Mouse (Mus musculus): ENCODE results near the gene Atp5k. TPM values are rescaled to one million over a fixed set of nuclear protein-coding genes. Genes with fewer than 3 reads are reported as not detected.

Gene Atp5k
- polyA plus RNA-seq (2017; shearing (Covaris generic)) = 101 TPM

DNA sequence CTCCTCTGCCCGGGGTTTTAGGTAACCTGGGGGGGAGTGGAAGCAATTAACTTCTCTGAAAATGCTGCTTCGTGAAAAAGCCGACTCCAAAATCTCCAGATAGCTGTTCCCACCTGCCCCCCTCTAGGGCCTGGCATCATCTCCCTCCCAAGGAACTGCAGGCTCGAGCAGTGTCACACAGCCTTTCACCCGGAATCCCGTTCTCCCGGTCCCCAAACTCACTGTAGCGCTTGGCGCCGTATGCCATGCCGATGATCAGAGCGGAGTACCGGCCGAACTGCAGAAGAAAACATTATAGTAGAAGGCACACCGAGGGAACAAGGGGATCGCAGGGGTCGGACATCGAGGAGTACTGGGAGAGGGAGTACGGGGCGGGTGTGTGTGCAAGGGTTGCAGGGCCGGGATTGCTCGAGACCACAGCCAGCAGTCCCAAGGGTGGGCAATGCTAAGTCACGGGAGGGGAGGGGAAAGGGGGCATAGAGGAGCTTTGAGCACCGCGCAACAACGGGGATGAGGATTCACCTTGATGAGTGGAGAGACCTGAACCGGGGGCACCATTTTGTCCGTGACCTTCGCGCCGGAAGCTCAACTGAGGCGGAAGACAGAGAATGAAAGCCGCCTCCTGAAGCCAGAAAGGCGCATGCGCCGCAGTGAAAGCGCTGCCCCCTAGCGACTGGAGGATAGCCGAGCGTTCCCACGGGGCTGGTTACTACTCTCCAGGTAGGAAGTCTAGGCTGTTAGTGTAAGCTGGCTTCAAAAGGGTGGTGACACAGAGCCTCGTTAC is at the start of gene Atp5k:
Atp5k (minus strand) TSS at position 645 of the 784 bp plus-strand sequence.

DNA sequence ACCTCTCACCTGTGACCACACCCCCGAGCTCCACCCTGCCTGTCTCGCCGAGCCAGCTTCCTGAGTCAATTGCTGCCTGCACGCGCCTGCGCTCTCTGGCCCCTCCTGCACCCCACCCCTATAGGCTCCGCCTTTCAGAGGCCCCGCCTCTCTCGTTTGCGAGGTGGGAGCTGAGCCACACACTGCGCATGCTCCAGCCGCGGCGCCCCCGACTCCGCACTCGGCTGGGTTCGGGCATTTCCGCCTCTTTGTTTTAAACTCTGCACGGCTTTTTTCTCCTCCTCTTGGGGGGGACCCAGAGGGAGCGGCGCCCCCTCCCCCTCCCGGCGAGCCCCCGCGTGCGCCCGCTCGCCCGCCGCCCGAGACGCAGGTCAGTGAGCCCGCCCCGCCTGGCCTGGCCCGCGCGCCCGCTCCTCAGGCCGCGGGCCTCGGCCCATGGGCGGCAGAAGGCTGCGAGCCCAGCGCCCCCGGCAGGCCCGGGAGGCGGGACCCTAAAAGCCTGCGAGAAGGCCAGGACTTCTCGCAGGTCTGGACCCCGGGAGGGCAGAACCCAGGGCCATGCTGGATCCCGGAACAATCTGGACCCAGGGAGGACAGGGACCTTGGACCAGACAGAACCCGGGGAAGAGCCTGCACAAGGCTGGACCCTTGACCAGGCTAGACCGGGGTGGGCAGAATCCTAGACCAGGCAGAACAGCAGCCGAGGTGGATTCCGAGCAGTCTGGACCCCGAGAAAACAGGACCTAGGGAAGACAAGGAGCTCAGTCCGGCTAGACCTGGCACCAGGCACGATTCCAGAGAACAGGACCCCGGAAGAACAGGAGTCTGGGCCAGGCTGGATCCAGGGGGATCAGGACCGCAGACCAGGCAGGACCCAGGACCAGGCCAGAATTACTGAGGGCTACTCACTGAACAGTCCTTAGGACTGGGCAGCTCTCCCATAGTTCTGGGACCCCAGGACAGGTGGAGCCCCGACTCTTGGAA is 27.1 kb upstream of the Atp5k start, which contains the start of gene Pcgf3:
Pcgf3 (plus strand) TSS at position 151 of the 984 bp plus-strand sequence.

DNA sequence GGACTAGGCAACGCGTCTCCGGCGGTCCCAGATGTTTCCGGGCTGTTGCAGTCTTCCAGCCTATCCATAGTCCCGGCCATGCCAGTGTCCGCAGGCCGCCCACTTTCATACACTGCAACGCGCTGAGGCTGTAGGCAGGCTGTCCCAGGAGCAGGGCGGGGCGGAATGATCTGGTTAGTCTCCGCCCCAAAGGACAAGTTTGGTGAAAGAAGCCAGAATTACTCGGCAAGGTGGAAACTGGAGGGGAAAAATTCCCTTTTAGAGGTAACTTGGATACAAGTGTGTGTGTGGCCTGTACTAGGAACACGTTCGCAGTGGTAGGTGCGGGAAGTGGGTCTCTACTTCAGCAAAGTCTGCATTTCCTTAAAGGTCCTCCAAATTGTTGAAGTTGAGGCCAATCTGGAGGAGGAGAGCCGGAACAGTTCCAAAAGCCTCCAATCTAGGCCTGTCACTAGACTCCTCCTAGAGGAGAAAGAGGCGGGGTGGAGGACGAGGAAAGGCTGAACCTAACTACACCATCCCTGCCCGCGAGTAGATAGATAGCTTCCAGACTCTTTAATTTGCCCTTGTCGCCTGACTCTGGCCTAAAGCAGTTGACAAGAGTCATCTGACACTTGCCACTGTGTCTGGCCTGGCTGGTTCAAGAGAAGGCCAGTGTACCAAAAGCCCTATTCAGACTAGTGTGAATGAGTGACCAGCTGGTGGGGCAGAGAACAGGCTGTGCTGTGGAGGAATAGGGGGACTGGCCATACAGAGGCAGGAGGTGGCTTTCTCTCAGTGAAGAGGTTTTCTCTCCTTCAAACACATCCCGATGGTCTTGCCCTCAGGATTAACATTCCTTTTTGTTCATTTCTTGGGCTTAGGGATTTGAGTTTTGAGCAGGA is 14.8 kb upstream of the Atp5k start, which contains the start of gene Mfsd7a:
Mfsd7a (minus strand) TSS at position 107 of the 884 bp plus-strand sequence.

DNA sequence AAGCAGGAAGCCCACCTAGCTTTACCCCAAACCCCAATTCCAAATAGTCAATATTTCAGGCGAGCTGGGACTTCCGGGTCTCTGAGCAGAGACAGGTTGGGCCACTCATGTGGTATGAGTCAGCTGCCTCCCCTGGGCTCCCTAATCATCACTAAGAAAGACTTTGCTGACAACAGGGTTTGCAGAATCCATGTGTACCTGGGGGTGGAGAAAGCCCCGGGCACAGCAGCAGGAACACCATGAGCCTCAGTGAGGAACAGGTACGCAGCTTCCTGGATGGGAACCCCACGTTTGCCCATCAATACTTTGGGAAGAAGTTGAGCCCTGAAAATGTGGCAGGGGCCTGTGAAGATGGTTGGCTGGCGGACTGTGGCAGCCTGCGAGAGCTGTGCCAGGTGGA is 46.0 kb downstream of the Atp5k start, which contains the start of gene Pde6b:
Pde6b (plus strand) TSS at position 191 of the 400 bp plus-strand sequence.

Other genes with a start within 250 kb of the Atp5k start
- 38.3 TPM for gene Dr1, start 165.6 kb downstream of the Atp5k start, polyA plus RNA-seq (2017; shearing (Covaris generic))
- 2.5 TPM for gene Pigg, start 121.8 kb downstream of the Atp5k start, polyA plus RNA-seq (2017; shearing (Covaris generic))
- not detected for gene Gm42517, start 66.5 kb downstream of the Atp5k start, polyA plus RNA-seq (2017; shearing (Covaris generic))
- not detected for gene Pde6b, start 46.1 kb downstream of the Atp5k start, polyA plus RNA-seq (2017; shearing (Covaris generic))
- gene Mfsd7a, start 14.4 kb upstream of the Atp5k start, polyA plus RNA-seq (2017; shearing (Covaris generic)) = not detected
- 12.6 TPM for gene Pcgf3, start 26.8 kb upstream of the Atp5k start, polyA plus RNA-seq (2017; shearing (Covaris generic))
- gene Cplx1, start 115.6 kb upstream of the Atp5k start, polyA plus RNA-seq (2017; shearing (Covaris generic)) = not detected
- gene Gak, start 195.3 kb upstream of the Atp5k start, polyA plus RNA-seq (2017; shearing (Covaris generic)) = 176 TPM
- gene Tmem175, start 195.3 kb upstream of the Atp5k start, polyA plus RNA-seq (2017; shearing (Covaris generic)) = 25.9 TPM
- gene Idua, start 225.9 kb upstream of the Atp5k start, polyA plus RNA-seq (2017; shearing (Covaris generic)) = 29.0 TPM
- 20.1 TPM for gene Dgkq, start 235.2 kb upstream of the Atp5k start, polyA plus RNA-seq (2017; shearing (Covaris generic))
- 0.10 TPM for gene Slc26a1, start 241.1 kb upstream of the Atp5k start, polyA plus RNA-seq (2017; shearing (Covaris generic))